Mouse (Mus musculus) T-helper 17 cell (primary cell): ENCODE results near the gene Cyfip2.
"Not testable (repeated sequence)": the region's sequence is repeated elsewhere in the genome, so short reads cannot be mapped to it uniquely, and the experiment has no call there.

ENCODE experiments used
- in situ Hi-C, 2 experiments: fragments of 300-600 bp; cut with MboI, MseI; formaldehyde crosslinking; loops; 1 replicate in 1 of 2; 2 replicates in 1 of 2; pipeline ENCODE4 v1.15.1; 2025; ENCODE audit warnings: high pct_unique_total_duplicates in 2 of 2

The Cyfip2 gene

DNA sequence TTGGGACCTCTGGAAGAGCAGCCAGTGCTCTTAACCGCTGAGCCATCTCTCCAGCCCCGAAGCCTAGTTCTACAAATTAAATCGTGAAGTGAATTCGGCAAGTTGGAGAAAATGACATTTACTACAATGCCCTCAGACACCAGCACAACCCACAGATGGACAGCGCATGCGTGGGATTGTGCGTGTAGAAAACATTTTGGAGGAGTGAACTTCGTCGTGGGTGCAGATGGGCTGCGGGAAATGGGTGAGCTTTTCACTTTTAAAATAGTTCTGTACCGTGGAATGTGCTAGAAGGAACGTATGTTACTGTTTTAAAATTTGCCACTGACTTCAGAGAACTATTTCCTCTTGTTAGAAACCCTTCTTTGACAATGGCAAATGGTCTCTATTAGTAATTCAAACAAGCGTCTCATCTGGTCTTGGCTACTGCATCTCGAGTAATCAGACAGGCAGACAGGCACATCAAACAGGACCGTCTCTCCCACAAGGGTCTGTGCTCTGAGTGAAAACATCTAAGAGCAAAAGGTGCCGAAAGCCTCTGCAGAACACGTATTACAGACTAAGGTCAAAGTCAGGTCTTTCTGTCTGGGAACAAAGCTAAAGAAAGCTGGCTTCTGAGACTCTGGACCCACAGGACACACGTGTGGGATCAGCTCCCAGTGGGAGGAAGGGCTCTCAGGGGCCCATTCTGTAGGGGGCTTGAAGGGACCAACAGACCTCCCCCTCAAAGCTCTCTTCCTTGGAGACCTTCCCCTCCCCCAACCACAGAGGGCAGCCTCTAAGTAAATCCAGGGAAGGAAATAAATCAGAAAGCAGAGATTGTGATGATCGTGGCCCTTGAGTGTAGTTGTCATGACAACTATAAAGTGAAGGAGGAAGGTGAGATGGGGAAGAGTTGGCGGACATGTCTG, 110.8 kb downstream of the Cyfip2 start:
- in situ Hi-C loops, result loop anchor here in 1 of 2 experiments (10.0 kb wide), 1 partner anchor 157 kb away; no protein-coding TSS in a partner anchor

DNA sequence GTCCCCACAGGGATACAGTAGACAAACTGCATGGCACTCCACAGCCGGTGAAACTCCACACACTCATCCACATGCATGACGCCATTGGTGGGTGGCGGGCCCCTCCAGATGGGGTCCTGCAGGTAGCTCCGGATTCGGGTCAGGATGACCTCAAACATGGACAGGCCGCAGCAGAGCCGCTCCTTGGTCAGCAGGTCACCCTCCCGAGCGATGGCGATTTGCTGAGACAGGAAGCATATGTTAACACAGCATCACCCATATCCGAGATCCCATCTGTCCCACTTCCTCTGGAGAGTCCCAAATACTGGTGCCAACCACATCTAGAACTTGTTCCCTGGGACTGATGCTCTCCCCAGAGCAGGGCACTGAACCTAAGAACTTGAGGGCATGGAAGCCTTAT, 112.0 kb downstream of the Cyfip2 start:
- in situ Hi-C loops, result loop anchor here in 1 of 2 experiments (10.0 kb wide), 1 partner anchor 156 kb away; no protein-coding TSS in a partner anchor

DNA sequence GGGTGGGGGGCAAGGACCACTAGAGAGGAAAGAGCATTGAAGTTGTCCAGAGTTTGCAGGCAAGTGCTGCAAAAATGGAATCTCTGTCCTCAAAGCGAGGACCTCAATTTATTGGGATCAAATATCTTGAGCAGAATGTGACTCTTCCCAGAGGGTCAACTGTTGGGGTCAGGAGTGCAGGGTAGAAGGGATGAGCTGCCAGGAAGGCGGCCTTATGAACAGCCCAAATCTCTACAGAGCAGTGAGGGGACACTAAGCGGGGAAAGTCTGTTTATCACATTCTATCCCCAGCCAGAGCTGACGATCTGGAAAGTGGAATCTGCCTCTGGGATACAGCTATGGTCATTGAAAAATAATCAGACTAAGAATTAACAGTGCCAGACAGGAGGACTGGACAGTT, 118.5 kb downstream of the Cyfip2 start:
- in situ Hi-C loops, result no loop called here

DNA sequence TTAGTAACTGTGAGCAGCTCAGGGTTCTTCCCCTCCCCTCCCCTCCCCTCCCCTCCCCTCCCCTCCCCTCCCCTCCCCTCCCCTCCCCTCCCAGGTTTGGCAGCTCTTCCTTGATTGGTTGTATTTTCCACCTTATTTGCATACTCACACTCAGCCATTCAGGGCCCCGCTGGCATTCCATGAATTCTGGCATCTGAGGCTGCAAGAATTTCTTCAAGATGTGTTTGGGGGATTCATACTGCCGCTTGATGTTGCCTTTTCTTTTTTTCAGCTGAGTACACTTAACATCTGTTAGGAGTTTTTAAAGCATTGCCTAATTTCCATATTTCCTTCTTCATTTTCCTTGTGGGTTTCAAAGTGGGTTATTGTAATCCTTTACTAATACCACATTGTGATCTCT, 124.4 kb downstream of the Cyfip2 start:
- in situ Hi-C loops, result no loop called here

DNA sequence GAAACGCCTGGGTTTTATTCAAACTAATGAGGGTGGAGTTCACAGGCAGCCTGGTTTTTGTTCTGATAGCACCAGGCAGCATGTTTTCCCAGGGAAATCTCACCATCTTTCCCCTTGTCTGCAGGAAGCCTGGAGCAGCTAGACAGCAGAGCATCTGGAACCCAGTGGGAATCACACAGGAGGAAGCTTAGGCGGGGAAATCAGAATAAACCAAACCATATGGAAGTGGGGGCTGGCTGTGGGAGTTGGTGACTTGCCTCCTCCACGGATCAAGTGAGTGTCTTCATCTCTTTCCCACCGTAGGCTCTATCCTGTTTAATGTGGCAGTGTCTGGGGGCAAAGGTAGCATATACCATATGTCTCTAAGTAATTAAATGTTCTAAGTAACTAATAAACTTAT, 127.2 kb downstream of the Cyfip2 start:
- in situ Hi-C loops, result no loop called here

DNA sequence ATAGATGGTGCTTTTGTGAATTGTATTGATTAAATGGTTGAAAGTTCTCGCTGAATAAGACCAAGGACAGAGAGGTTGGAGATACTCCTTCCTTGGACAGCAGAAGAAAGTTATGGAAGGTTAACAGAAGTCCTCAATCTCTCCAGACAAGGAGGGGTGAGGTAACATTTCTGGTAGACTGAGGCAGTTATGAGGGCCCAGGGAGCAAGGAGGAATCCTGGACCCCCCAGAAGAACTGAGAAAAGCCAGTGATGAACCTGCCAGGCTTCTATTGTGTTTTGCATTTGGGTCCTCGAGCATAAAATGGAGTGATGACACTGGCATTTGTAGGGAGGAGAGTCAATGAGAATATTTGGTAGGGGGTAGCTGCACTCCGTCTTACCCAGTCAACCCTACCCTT, 127.7 kb downstream of the Cyfip2 start:
- in situ Hi-C loops, result no loop called here

DNA sequence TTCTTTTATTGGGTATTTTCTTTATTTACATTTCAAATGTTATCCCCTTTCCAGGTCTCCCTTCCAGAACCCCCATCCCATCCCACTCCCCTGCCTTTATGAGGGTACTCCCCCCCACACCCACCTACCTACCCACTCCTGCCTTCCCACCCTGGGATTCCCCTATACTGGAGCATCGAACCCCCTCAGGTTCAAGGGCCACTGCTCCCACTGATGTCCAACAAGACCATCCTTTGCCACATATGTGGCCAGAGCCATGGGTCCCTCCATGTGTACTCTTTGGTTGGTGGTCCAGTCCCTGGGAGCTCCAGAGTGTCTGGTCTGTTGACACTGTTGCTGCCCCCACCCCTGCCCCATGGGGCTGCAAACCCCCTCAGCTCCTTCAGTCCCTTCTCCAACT, 130.6 kb downstream of the Cyfip2 start:
- in situ Hi-C loops, result not testable (repeated sequence)

DNA sequence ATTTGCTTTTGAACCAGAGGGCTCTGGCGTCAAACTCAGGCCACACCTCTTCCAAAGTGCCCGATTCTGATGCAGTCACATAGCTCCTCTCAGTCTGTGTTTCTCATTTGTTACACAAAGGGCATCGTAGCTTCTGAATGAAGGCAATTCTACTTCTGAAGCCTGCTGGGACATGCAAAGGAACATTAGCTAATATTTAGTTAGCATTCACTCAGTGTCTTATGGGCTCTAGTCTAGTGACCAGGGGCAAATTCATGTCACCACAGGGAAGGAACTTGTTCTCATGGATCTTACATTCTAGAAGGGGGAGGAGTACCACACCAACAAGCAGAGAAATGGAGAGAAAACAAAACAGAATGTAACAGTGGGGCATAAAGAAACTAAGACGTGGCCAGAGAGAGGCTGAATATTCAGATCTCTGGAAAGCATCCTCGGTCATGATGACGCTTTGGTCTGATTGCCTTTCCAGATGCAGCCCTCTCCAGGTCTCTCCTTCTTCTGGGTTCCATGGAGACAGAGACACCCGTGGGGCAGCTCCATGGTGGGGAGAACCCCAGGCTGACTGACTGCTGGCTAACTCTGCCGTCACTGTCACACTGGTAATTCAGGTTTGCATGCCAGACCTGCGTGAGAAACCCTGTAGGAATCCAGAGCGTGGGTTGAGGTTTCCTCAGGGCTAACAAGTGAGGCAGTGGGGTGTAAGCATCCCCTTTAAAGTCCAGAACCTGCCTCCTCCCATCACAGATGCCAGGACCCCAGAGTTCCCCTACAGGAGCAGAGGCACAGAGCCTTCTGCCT, 135.2 kb downstream of the Cyfip2 start:
- in situ Hi-C loops, result no loop called here

DNA sequence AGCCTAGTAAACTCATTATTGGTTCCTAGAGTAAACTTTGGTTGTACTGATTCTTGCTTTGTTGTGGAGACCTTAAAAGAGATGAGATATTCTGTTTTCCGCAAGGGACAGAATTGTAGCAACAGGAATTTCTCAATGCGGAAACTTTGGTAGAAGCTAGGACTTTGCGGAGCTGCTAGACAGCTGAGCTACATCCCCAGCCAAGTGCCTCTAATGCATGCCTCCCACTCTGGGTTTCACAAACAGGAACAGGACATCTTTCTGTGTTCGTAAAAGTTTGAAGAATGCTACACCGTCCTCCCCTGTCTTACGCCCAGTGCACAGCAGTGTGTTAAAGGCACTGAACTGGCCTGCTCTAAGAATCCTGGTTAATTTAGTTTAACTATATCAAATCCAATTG, 136.5 kb downstream of the Cyfip2 start:
- in situ Hi-C loops, result no loop called here

DNA sequence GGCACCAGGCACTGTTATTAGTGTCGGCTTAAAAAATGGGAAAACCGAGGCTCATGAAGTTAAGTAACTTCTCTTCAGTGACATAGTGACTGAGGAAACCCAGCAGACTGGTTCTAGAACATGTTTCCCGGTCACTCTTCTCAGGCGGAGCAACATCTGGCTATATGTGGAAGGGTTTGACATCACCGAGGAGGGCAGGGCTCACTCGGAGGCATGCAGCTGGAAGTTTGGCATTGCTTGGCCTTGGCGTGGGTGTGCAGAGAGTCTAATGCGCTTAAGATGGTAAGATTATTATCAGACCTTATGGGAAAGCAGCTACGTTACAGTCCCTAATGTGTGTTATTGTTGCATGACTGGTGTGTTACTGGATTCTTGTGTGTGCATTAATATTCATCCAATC, 140.5 kb downstream of the Cyfip2 start:
- in situ Hi-C loops, result no loop called here

DNA sequence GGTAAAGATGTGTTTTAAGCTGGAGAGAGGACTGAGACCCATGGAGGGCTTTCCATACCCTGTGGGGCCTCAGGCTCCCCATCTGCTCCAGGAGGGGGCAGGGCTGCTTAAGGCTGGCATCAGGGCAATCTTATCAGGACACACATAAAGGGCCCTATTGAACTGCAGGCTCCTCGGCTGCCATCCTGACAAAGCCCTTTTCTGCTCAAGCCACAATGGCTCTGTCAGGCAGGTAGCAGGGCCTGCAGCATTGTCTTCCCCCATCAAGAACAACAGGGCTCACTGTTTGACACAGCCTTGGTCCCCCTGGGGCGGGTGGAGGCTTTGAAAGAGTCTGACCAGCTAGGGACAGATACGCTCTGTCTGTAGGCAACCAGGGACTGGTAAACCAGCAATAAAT, 142.8 kb downstream of the Cyfip2 start:
- in situ Hi-C loops, result no loop called here

DNA sequence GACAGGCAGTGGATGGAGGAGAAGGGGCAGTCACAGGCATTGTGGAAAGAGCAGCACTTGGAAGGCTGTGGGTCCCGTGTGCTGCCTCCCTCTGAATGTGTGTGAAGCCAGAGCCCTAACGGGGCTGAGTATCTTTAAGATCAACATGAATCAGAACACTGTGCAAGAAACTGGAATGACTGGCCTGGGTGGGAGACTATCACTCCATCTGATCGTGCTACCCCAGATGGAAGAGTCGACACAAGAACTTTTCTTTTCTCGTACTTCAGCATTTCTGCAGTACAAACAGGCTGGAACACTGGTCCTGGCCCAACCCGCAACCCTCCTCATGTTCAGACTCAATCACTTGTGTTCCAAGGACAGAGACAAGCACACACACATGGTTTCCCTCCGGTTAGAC, 144.2 kb downstream of the Cyfip2 start:
- in situ Hi-C loops, result no loop called here

DNA sequence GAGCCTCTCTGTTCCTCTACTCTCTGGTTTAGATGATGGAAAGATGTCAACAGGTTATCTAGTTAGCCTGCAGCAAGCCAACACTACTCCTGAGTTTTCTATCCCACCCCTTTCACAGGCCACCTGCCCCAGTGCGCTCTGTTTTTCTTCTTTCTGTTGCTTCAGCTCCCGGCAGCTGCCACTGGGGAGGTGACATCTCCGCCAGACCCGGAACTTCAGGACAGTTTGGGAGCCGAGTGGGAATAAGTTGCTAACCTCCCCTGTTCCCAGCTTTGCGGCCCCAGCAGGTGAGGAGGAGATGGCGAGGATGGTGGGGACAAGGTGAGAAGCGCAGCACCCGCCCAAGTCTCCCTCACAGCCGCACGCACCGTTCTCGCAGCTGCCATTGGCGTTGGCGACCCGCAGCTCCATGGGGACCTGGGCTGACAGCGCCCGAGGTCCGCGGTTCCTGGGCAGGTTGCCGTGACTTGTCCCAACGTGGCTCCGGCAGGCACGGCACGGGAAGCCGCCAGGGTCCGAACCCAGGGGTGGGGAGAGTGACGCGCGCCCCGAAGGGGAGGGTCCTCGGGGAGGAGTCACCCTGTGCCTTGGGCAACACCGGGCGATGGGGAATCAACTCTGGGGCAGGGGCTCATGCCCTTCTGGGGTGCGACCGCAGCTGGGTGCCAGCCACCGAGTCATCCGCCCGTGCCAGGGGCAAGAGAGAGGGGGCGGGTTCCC, 146.6 kb downstream of the Cyfip2 start, which contains the start of gene Nipal4:
Nipal4 (minus strand) TSS at position 643 of the 720 bp plus-strand sequence.
- in situ Hi-C loops, result no loop called here

DNA sequence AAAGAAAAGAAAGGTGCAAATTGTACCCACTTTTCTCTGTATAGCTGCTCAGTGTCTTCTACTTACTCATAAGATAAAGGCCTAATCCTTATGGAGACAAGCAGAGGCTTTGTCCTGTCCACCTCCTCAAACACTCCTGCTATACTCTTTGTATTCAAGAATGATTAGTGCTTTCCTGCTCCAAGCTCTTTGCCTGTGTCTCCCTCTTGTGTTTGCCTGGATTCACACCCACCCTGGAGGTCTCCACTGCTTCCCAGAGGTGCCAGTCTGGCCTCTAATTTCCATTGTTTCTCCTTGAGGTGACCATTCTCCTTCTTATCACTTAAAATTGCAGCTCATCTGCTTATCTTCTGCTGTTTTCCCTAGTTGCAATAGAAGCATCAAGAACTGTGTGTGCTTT, 155.2 kb downstream of the Cyfip2 start:
- in situ Hi-C loops, result no loop called here

DNA sequence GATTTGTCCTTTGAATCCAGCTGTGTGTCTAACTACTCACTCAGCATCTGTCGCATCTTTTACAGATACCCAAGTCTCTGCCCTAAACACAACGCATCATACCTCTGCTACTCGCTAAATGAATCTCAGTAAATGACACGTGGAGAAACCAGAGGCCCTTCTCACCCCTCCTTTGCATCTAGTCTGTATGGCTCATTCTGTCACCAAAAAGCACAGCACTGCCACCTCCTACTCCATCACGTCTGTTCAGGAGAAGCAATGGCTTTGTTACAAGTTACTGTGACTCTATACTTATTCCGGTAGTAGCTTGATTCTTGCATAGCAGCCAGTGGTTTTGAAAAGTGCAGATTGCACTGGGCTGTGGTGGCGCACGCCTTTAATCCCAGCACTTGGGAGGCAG, 155.7 kb downstream of the Cyfip2 start:
- in situ Hi-C loops, result no loop called here

DNA sequence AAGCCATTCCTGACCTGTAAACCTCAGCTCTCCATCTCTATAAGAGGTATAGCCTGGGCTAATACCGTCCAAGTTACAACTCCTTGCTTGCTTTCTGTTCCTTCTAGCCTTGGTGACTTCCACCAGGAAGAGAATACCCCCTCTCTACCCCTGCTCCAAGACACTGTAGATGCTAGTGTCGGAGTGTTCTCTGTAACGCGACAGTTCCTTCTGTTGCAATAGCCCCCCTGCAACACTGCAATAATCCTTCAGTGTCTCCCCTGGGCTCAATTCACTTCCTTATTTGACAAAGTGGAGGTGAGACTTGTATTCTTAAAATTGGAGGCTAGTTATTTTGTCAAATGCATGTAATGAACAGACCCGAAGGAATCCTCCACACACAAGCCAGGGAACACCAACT, 166.0 kb downstream of the Cyfip2 start:
- in situ Hi-C loops, result no loop called here

DNA sequence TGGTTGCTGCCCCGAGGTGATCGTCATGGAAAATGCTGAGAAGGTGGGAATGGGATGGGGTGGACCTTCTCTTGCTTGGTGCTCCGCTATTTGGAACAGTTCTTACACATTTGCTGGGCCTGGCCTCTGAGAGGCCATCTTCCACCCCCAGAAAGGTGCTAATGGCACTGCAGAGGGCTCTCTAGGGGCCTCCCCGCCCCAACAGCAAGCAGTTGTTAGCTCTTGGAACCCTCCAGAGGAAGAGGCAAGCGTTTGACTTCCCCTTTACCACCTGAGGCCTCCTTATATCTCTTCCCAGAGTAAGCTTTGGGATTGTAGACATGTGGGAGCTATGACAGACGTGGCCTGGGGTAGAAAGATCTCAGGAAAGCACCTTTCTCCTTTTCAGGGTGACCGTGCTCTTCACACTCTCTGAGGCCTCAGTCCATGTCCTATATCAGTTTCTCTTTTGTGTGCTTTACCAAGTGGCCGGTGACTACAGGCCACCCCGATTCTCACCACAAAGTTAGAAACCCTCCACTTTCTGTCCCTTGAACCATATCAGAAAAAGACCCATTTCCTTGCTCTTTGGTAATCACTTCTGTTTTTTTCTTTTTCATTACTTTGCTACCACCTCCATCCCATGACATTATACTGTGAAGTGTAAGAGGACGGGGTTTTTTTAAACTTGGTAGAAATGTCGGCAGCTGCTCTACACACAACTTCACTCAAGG, 167.3 kb downstream of the Cyfip2 start:
- in situ Hi-C loops, result no loop called here
